Mouse (Mus musculus): Measurements from ENCODE around the gene Cyth1. TPM values are rescaled to one million over a fixed set of nuclear protein-coding genes. Genes with fewer than 3 reads are reported as not detected.

Gene Cyth1
- polyA plus RNA-seq, 1 experiment from 2014 or later, result 16.4 TPM

GRCm38 (mm10) chr11:118113516-118114205 lies 134.7 kb downstream of the Cyth1 start:
- ATAC-seq (replicated peaks; ENCODE audit: low FRiP score), result no peak
- H3K9me3 ChIP-seq (replicated peaks), result no peaks in the 10 kb centered on the region
- no peak overlapping the region for H3K27ac ChIP-seq
- H3K4me2 ChIP-seq, result no peak overlapping the region
- no peaks in the 10 kb centered on the region for H3K4me1 ChIP-seq
- no peak overlapping the region for H3K4me3 ChIP-seq (replicated peaks)
- no peak overlapping the region for H3K9ac ChIP-seq
- H3K36me3 ChIP-seq, result no peaks in the 10 kb centered on the region
- no peaks in the 10 kb centered on the region for H3K27me3 ChIP-seq
- WGBS, result 72% methylated on average over 14 of the region's 14 CpGs

GRCm38 (mm10) chr11:118104001-118104400 lies 144.4 kb downstream of the Cyth1 start:
- no peak overlapping the region for H3K27ac ChIP-seq
- H3K9ac ChIP-seq, result no peak overlapping the region
- H3K4me1 ChIP-seq, result peaks cover 6% of the 10 kb centered on the region; the same call in 1 of the 2 replicates
- H3K4me2 ChIP-seq, result no peak overlapping the region
- ATAC-seq (replicated peaks; ENCODE audit: low FRiP score), result peak; percentile 61
- H3K27me3 ChIP-seq, result no peaks in the 10 kb centered on the region
- WGBS, result 5% methylated on average over 5 of the region's 5 CpGs
- H3K36me3 ChIP-seq, result no peaks in the 10 kb centered on the region
- no peaks in the 10 kb centered on the region for H3K9me3 ChIP-seq (replicated peaks)
- no peak overlapping the region for H3K4me3 ChIP-seq (replicated peaks)

DNA sequence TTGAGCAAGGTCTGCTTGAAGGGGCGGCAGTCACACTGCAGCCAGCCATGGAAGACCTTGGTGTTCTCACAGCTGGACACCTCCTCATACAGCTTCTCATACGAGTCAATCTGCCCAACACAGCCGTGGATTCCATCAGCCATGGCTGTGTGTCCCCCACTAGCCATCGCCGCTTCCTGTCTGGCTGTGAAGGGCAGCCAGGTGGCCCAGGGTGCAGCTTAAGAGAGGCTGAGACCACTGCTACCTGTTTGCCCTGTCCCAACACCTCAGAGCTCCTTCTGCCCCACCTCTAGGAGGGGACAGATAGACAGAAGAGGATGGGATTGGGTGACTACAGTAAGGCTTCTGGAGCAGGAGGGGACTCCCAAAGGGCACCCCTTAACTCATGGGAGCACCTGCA lies 145.0 kb downstream of the Cyth1 start:
- Histone ChIP-seq H3K27me3 (no peaks in the 10 kb centered on the region), H3K4me2 (no peak overlapping the region), H3K27ac (no peak overlapping the region), H3K9me3 (replicated peaks) (no peaks in the 10 kb centered on the region), H3K9ac (no peak overlapping the region), H3K4me3 (replicated peaks) (no peak overlapping the region), H3K4me1 (peaks cover 6% of the 10 kb centered on the region; the same call in 1 of the 2 replicates), H3K36me3 (no peaks in the 10 kb centered on the region)
- WGBS, result 87% methylated on average over 5 of the region's 5 CpGs
- ATAC-seq (replicated peaks; ENCODE audit: low FRiP score), result no peak

DNA sequence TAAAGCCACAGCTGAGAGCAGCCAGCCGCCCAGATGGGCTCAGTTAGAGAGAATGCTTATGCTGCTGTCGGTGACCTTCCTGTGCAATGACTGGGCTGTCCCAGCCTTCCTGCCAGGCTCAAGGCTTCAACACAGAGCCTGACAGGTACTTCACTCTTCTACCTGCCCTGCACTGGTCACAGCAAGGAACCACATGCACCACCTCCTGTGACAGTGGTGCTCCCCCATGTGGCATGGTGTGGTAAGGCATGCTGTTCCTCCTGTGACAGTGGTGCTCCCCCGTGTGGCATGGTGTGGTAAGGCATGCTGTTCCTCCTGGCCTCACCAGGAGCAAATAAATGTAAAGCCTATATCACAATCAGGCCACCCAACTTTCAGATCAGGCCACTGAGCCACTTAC lies 145.6 kb downstream of the Cyth1 start:
- Histone ChIP-seq H3K27ac (no peak overlapping the region), H3K4me1 (peaks cover 6% of the 10 kb centered on the region; the same call in 1 of the 2 replicates), H3K36me3 (no peaks in the 10 kb centered on the region), H3K4me2 (no peak overlapping the region), H3K27me3 (no peaks in the 10 kb centered on the region), H3K4me3 (replicated peaks) (no peak overlapping the region), H3K9ac (no peak overlapping the region), H3K9me3 (replicated peaks) (no peaks in the 10 kb centered on the region)
- ATAC-seq (replicated peaks; ENCODE audit: low FRiP score), result 0 out of 2 replicates have a peak, but pooled peaks have one; percentile 47
- 54% methylated on average over 3 of the region's 3 CpGs for WGBS

GRCm38 (mm10) chr11:118101133-118101532 lies 147.3 kb downstream of the Cyth1 start:
- Histone ChIP-seq H3K36me3 (no peaks in the 10 kb centered on the region), H3K4me2 (no peak overlapping the region), H3K4me3 (replicated peaks) (no peak overlapping the region), H3K27ac (no peak overlapping the region), H3K9me3 (replicated peaks) (no peaks in the 10 kb centered on the region), H3K4me1 (peaks cover 13% of the 10 kb centered on the region), H3K9ac (no peak overlapping the region), H3K27me3 (no peaks in the 10 kb centered on the region)
- WGBS, result 39% methylated on average over 9 of the region's 9 CpGs
- no peak for ATAC-seq (replicated peaks; ENCODE audit: low FRiP score)

DNA sequence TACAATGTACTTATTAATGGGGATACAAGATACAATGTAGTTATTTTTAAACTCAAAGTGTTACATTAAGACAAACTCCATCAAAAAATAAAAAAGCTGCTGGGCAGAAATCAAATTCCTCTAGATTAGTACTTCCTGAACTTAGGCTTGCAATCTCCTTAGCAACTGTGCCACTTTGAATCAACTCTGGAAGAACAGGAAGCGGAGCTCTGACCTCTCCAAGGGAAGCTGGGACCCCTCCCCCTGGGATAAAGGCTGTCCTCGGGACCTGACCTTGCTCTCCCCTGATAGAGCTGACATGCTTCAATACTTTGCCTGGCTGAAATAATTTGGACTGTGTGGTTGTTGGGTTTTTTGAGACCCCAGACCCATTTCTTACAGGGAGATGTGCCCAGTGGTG lies 151.7 kb downstream of the Cyth1 start:
- no peak for ATAC-seq (replicated peaks; ENCODE audit: low FRiP score)
- H3K27me3 ChIP-seq, result no peaks in the 10 kb centered on the region
- H3K4me3 ChIP-seq (replicated peaks), result no peak overlapping the region
- H3K4me1 ChIP-seq, result peaks cover 14% of the 10 kb centered on the region
- WGBS, result 17% methylated on average over 2 of the region's 2 CpGs
- no peaks in the 10 kb centered on the region for H3K36me3 ChIP-seq
- H3K27ac ChIP-seq, result no peak overlapping the region
- H3K9ac ChIP-seq, result no peak overlapping the region
- no peaks in the 10 kb centered on the region for H3K9me3 ChIP-seq (replicated peaks)
- H3K4me2 ChIP-seq, result no peak overlapping the region

- 81% methylated on average over 9 of the region's 9 CpGs for WGBS
- no peak overlapping the region for H3K9ac ChIP-seq
These were observed 153.4 kb downstream of the Cyth1 start for GRCm38 (mm10) chr11:118095004-118095403.

DNA sequence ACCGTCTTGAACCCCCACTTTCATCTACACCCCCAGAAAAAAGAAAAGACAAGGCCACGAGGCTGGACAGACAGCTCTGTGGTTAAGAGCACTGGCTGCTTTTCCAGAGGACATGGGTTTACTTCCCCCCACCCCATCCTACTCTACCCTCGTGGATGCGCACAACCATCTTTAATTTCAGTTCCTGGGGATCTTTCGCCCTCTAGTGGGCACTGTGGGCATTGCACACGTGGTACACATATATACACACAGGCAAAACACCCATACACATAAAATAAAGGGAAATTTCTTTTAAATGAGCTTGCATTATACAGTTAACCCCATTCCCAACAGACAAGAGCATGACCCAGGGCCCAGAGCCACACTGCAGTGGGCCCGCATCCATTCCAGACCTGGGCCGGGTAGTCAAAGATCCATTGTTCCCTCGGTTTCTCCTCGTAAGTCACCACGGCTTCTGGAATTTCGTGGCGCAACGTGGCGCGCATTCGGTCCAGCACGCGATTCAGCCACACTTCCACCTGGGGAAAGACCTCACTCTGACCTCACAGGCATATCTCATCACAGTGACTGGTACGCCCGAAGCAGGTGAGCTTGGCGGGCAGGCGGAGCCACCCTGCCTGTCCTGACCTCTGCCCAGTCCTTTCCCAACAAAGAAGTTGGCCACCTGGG lies 157.3 kb downstream of the Cyth1 start:
- no peaks in the 10 kb centered on the region for H3K27me3 ChIP-seq
- H3K9ac ChIP-seq, result no peak overlapping the region
- no peak overlapping the region for H3K27ac ChIP-seq
- peaks cover 10% of the 10 kb centered on the region for H3K4me1 ChIP-seq
- no peak overlapping the region for H3K4me2 ChIP-seq
- H3K9me3 ChIP-seq (replicated peaks), result peaks cover 7% of the 10 kb centered on the region; the same call in 1 of the 2 replicates
- no peak for ATAC-seq (replicated peaks; ENCODE audit: low FRiP score)
- H3K36me3 ChIP-seq, result no peaks in the 10 kb centered on the region
- H3K4me3 ChIP-seq (replicated peaks), result no peak overlapping the region
- WGBS, result 90% methylated on average over 23 of the region's 23 CpGs

More at GRCm38 (mm10) chr11:118095004-118095403, 153.4 kb downstream of the Cyth1 start:
- H3K36me3 ChIP-seq, result no peaks in the 10 kb centered on the region
- peaks cover 8% of the 10 kb centered on the region for H3K4me1 ChIP-seq
- H3K27me3 ChIP-seq, result no peaks in the 10 kb centered on the region
- ATAC-seq (replicated peaks; ENCODE audit: low FRiP score), result no peak
- no peak overlapping the region for H3K27ac ChIP-seq
- H3K9me3 ChIP-seq (replicated peaks), result peaks cover 7% of the 10 kb centered on the region; the same call in 1 of the 2 replicates
- no peak overlapping the region for H3K4me3 ChIP-seq (replicated peaks)
- no peak overlapping the region for H3K4me2 ChIP-seq

GRCm38 (mm10) chr11:118088896-118089295 lies 159.5 kb downstream of the Cyth1 start:
- H3K9me3 ChIP-seq (replicated peaks), result peaks cover 7% of the 10 kb centered on the region; the same call in 1 of the 2 replicates
- H3K4me2 ChIP-seq, result no peak overlapping the region
- no peak overlapping the region for H3K4me3 ChIP-seq (replicated peaks)
- H3K36me3 ChIP-seq, result no peaks in the 10 kb centered on the region
- no peak for ATAC-seq (replicated peaks; ENCODE audit: low FRiP score)
- 84% methylated on average over 19 of the region's 19 CpGs for WGBS
- no peaks in the 10 kb centered on the region for H3K27me3 ChIP-seq
- no peak overlapping the region for H3K9ac ChIP-seq
- peaks cover 27% of the 10 kb centered on the region for H3K4me1 ChIP-seq
- no peak overlapping the region for H3K27ac ChIP-seq

DNA sequence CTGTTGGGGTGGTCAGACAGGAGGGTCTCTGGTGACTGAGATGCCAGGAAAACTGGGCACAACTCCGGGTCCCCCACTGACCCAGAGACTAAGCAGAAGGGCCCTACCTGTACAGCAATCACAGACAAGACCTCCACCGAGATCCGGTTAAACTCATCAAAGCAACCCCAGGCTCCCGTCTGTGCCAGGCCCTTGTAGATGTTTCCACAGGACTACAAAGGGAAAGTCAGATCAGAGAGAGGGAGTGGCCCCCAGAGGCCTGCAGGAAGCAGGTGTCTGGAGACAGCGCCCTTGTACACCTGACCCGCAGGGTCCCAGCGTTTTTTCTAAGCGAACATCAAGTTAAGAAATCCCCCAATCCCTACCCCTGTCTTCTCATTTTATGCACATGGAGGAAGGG lies 162.4 kb downstream of the Cyth1 start:
- no peak for ATAC-seq (replicated peaks; ENCODE audit: low FRiP score)
- 70% methylated on average over 8 of the region's 8 CpGs for WGBS
- Histone ChIP-seq H3K36me3 (no peaks in the 10 kb centered on the region), H3K4me1 (peaks cover 34% of the 10 kb centered on the region), H3K9me3 (replicated peaks) (peaks cover 5% of the 10 kb centered on the region; the same call in 1 of the 2 replicates), H3K4me2 (no peak overlapping the region), H3K27me3 (peaks cover 3% of the 10 kb centered on the region; the same call in 1 of the 2 replicates), H3K27ac (no peak overlapping the region), H3K4me3 (replicated peaks) (no peak overlapping the region), H3K9ac (no peak overlapping the region)

- 31% methylated on average over 4 of the region's 4 CpGs for WGBS
- Histone ChIP-seq H3K4me3 (replicated peaks) (no peak overlapping the region), H3K9ac (no peak overlapping the region), H3K36me3 (no peaks in the 10 kb centered on the region), H3K27me3 (peaks cover 3% of the 10 kb centered on the region; the same call in 1 of the 2 replicates), H3K4me1 (peaks cover 37% of the 10 kb centered on the region), H3K9me3 (replicated peaks) (peaks cover 2% of the 10 kb centered on the region; the same call in 1 of the 2 replicates), H3K4me2 (no peak overlapping the region), H3K27ac (peak overlapping the region; percentile 46; the same call in 1 of the 2 replicates)
- no peak for ATAC-seq (replicated peaks; ENCODE audit: low FRiP score)
These were observed 163.2 kb downstream of the Cyth1 start for GRCm38 (mm10) chr11:118085176-118085575.

GRCm38 (mm10) chr11:118084266-118084665 lies 164.1 kb downstream of the Cyth1 start:
- Histone ChIP-seq H3K4me2 (no peak overlapping the region), H3K4me3 (replicated peaks) (no peak overlapping the region), H3K9ac (no peak overlapping the region), H3K4me1 (peaks cover 46% of the 10 kb centered on the region), H3K9me3 (replicated peaks) (no peaks in the 10 kb centered on the region), H3K27ac (no peak overlapping the region), H3K27me3 (peaks cover 3% of the 10 kb centered on the region; the same call in 1 of the 2 replicates), H3K36me3 (no peaks in the 10 kb centered on the region)
- ATAC-seq (replicated peaks; ENCODE audit: low FRiP score), result no peak
- 77% methylated on average over 3 of the region's 3 CpGs for WGBS

Measured in kidney, embryonic 15.5 days (tissue).